Mouse (Mus musculus) C2C12 (cell line): Measurements from ENCODE around the gene Trim27.

Source experiments
- CTCF ChIP-seq: IDR thresholded peaks from one replicate; pipeline ENCODE4 v1.5.1; 2011; ENCODE audit not compliant: control insufficient read depth, insufficient read depth, insufficient read length
- MYOG ChIP-seq: IDR thresholded peaks from one replicate; pipeline ENCODE4 v1.6.1; 2011; ENCODE audit not compliant: control insufficient read depth, insufficient read length; ENCODE audit errors: extremely low read depth

DNA sequence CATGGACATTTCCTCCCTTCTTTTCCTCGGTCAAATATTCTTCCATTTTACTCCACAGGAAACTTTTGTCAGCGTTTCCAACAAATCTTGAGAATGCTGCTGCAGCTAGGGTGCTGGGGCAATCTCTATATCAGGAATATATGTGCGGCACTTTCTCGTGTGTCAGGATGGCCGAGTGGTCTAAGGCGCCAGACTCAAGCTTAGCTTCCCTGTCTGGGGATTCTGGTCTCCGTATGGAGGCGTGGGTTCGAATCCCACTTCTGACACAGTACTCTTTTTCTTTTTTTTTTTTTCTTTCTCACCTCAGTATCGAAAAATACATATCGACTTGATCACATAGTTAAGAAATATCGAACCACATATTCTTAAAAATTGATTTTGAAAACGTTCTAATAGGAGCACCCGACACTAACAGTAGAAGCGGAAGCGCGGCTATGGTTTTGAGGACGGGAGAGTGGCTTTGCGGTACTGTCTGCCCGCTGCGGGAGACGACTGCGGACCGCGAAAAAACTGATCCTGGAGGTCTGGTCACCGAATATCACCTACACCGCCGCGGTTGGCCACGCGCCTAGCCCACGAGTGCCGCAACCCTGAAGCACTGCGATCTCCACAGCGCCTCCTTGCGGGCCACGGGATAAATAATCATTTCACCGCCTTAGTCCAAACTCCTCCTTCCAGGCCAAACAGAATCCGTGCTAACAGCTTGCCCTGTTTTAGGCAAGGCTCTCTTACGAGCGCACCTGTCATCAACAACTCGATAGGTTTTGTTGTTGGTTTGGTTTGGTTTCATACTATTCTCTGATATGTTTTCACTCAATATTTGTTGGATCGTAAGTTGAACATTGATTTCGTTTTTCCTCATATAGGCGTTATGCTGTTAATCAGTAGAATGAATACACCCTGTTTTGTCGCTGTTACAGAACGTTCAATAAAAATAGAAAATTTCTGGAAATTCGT lies 21.1 kb downstream of the Trim27 start:
- peak; percentile 88 for TF ChIP-seq CTCF
- no peak for TF ChIP-seq MYOG
